Mouse (Mus musculus) spleen, adult 12 weeks (tissue): Measurements from ENCODE around the gene Cab39.

Experiments
- DNase-seq: peaks from one replicate; pipeline ENCODE4 v3.0.0; 2022; ENCODE audit warnings: low spot score

Cab39 gene

DNA sequence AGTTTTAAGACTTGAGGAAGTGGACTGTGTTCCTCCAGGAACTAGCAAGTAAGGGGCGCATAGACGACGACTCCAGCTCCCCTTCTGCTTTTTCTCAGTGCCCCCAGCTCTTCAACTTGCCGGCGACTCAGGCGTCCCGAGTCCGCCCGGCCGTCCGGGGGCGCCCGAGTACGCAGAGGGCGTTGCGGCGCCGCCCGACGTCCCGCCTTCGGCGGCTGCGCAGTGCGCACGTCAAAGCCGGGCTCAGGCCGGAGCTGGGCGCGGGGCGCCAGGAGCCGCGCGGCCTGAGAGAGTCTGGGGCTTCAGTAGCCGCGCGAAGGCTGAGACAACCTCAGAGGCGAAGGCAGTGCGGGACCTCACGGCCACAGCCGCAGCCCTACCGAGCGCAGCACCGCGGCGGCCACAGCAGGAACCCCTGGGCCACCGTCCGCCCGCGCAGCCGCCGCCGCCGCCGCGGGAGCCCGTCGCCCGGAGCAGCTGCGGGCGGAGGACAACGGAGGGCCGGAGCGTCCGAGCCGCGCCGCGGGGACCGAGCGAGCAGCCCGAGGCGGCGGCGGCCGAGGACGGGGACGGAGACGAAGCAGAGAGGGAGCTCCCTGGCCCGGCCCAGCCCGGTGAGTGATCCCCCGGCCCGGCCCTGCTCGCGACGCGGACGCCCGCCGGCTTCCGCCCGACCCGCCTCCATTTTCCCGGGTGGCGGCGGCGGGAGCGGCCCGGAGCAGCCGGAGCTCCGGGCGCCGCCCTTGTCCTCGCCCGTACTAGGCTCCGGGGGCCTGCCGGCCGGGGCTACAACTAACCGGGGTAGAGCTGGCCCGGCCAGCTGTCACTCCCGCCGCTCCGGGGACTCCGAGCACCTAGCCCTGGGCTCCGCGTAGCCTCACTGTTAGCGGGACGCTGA lies at the start of gene Cab39:
TSS of gene Cab39 (plus strand) at position 234 of the 898 bp plus-strand sequence.
- DNase-seq: peak; percentile 83

DNA sequence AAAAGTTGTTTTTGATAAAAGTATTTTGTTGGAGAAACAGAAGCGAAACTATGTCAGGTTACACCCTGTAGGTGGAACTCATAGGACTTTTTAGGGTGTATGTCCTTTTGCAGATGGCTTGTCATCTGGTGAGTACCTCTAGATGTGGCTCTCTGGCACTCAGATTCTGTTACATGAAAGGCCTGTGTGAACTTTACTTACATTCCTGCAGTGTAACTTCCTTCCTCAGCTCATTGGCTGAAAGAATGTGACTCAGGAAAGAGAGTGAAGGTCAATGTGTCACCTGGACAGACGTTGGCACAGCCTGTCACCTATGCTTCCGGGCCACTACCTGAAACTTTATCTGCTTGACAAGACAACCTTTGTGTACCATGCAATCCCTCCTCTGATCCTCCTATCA lies 48.7 kb upstream of the Cab39 start:
- DNase-seq: no peak

DNA sequence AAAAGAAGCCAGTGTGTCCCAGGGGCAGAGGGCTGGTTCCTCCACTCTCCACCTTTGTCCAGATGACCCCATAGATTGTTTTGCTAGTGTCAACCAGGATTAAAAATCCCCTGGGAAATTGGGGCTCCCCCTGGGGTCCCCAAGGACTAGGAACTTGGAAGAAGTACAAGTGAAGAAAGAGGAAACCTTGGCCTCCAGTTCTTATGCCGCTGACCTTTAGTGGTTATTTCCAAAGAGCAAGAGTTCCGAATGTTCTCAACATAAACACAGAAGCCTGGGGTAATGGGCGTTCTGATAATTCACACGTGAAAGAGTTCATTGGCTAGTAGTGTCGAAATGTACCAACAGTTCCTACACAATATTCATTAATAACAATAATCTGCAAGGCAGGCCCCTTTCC lies 46.7 kb upstream of the Cab39 start:
- DNase-seq: no peak

DNA sequence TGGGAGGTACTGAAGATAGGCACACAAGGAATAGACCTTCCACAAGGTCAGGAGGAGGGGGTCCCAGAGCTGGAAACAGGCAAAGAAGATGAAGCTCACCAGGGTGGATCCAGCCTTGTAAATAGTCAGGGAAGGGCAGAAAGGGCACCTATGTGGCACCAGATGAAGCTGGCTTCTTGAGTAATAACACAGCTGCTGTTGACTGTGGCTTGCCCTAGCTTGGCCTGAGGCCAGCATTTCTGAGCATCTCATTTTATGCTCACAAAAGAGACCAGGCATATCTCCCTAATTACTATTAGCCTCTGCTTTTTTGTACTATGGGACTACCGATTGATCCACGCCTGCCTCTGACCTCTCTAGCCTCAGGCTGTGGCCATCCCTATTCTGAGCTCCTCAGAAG lies 43.4 kb upstream of the Cab39 start:
- no peak for DNase-seq

DNA sequence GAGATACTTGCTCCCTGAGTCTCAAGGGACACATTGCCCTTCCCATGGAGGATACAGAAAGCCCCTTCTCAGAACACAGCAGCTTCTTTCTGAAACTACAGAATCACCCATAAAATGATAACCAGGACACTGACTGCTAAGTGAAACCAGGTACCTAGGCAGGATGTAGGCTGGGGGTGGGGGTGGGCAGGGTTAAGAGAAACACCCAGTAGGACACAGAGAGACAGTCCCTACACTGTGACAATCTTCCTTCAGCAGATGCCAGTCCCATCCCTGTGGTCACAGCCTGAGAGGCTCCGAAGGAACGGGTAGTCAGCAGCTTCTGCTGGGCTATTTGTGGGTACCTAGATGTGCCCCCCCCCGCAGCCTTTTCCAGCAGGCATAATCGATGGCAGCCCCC lies 42.6 kb upstream of the Cab39 start:
- no peak for DNase-seq

- DNase-seq: peak; percentile 35
These were observed 41.7 kb upstream of the Cab39 start for GRCm38 (mm10) chr1:85751494-85751893.

DNA sequence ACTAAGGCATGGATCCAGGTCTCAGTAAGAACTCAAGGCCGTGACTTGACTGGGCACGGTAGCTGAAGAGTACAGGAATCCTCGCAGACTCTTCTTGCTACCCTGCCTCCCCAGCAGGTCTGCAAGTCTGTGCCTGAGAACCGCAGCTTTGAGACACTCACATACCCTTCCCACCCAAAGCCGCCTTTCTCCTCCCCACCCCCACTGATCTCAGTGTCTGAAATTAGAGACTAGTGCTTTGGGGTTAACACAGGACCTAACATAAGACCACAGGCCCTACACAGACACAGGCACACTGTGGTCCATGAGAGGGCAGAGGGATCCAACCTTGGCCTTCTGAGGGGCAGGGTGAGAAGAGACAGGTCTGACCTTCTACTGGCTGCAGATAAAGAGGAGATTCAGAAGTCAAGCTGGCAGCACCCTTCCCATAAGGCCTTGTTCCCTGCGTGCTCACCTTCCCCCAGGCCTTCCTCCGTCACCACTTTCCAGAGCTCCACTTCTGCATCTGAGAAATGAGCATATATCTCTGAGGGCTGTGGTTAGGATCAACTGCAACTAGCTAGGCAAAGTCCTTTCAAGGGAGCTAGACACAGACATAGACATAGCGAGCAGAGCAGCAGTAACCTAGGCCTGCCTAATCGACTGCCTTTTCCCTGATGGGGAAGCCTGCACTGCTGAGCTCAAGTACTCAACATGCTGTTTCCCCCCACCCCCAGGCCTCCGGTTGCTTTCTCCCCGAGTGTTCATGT lies 41.1 kb upstream of the Cab39 start:
- no peak for DNase-seq

- DNase-seq: no peak
These were observed 35.6 kb upstream of the Cab39 start for GRCm38 (mm10) chr1:85757531-85758230.

DNA sequence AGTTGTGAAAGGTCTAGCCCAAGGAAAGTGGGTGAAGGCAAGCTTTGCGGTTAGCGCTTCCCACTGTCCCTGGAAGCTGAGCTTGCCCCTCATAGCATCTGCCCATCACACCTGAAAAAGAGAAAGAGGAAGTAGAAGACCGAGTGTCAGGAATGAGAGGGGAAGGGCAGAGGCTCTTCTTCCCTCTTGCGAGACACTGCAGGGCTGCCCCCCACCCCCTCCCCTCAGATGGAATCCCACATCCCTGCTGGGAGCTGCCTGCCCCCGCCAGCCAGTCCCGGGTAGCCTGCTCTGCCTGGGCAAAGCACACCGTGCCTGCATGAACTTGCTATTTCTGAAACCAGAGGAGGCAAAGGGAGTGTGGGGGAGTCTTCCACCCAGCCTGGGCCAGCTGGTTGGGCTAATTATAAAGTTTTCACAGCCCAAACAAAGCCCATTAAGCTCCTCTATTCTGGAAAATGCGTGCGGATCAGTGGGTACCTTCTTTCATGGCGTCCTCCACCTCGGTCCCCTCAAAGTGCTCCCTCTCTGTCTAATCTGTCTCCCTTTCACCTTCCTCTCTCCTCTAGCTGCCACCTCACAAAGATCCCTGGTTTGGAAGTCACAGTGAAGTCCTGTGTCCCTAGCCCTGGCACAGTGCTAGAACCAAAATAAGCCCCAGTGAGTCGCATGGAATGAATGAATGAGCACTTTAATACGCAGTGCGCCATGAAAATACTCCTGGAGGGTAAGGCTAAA lies 34.8 kb upstream of the Cab39 start:
- no peak for DNase-seq

GRCm38 (mm10) chr1:85758969-85759293 lies 34.3 kb upstream of the Cab39 start:
- DNase-seq: no peak

- no peak for DNase-seq
These were observed 31.6 kb upstream of the Cab39 start for GRCm38 (mm10) chr1:85761665-85762064.

GRCm38 (mm10) chr1:85763386-85763785 lies 29.9 kb upstream of the Cab39 start:
- DNase-seq: no peak

DNA sequence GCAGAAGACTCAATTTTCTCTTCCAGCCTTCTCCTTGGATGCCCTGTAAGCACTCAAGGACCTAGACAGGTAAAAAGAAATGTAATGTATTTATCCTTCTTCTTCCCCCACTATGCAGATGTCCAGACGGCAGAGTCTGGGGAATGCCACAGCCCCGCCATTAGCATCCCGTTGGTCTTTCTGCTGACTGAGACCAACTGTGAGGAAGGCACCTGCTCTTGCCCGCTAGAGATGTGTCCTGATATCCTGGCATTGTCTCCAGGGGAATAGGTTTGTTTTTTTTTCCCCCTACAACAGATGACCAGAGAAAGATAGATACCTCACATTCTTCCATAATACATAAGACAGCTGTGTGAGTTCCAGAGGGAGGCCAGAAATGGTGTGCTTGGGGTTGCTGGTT lies 28.9 kb upstream of the Cab39 start:
- DNase-seq: no peak

DNA sequence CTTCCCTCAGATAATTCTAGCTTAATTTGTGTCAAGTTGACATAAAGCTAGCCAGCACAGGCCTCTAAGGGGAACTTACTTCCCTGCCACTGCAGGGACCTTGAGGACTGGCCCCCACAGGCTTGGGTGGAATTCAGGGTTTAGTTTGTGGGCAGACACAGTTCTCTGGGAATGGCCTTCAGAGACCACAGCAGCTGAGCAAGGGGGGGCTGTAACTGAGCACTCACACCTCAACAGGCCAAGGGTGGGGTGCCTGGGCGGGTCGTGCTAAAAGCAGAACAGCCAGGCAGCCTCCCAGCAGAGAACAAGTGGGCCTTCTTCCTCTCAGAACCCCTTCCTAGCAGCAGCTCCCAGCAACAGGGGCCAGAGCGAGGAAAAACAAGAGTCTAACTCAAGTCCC lies 27.1 kb upstream of the Cab39 start:
- no peak for DNase-seq

- no peak for DNase-seq
These were observed 25.5 kb upstream of the Cab39 start for GRCm38 (mm10) chr1:85767754-85768153.

DNA sequence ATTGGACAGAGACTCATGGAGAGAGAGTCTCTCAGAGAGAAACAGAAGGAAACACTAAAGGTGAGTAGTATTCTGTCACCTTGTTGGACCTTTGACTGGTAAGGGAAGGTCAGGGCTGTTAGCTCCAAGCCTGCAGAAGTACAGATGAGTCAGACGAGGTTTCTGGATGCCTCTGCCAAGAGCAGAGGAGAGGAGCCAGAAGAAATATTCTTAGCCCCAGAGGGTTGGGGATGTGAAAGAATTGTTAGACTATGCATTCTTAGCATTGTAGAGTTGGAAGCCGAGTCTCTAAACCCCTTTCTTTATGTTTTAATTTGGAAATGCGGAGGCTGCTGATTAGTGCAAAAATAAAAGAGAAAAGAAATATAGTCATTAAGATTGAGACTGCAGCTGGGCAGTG lies 21.3 kb upstream of the Cab39 start:
- DNase-seq: no peak

DNA sequence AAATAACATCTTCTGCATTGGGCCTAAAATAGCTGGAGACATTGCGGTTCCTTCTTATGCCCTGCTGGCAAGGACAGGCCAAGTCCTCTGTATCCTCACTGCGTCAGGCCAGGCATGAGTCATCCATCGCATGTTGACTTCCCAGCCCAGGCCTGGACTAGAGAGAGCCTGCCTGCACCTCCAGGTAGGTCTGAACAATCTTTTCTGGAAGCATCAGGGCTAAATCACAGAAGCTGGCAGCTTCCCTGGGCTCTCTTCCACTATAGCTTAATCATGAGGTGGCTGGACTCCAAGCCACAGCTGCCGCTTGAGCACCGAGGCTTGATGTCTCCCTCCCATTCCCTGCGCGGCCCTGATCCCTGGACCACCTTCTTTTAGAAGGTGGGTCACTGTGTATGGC lies 18.1 kb upstream of the Cab39 start:
- DNase-seq: no peak

DNA sequence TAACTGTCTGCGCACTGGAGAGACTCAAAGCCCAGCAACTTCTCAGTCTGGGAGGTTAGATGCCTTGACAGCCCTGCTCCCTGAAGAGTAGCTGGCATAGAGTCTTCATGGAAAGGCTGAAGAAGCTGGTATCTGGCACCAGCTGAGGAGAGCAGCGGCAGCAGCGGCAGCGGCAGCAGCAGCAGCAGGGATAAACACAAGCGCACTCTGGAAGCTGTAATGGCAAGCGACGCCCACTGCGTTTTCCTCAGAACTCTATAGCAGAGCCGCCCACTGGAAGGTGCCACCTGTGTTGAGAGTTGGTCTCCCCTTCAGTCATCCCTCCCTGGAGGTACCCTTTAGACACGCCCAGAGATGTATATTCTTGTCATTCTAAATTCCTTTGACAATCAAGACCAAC lies 17.1 kb upstream of the Cab39 start:
- DNase-seq: no peak

GRCm38 (mm10) chr1:85778436-85778835 lies 14.8 kb upstream of the Cab39 start, which contains the start of gene A630001G21Rik:
Gene A630001G21Rik, minus strand, starts transcription at chr1:85778643.
- no peak for DNase-seq

DNA sequence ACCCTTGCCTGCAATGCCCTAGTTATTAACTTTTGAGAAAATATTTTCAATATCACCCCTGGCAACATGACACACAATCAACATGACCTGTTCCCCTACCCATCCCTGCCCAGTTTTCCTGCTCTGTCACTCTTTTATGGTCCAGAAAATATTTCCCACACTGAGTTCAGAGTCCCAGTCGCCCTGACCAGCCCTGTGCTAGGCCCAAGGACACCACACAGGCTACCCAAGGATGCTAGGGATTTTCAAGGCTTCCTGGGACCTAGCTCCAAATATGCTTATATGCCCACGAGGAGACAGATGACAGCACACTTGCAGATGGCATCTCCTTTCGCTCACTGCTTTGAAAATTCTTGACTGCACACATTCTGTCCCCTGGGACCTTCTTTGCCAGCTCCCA lies 14.2 kb upstream of the Cab39 start:
- DNase-seq: no peak

GRCm38 (mm10) chr1:85779428-85780180 lies 13.6 kb upstream of the Cab39 start:
- DNase-seq: no peak
